Mouse (Mus musculus): ENCODE data around the gene Rps29.
A peak's percentile ranks its signal among the peaks of the same experiment; 100 is the strongest.

DNA sequence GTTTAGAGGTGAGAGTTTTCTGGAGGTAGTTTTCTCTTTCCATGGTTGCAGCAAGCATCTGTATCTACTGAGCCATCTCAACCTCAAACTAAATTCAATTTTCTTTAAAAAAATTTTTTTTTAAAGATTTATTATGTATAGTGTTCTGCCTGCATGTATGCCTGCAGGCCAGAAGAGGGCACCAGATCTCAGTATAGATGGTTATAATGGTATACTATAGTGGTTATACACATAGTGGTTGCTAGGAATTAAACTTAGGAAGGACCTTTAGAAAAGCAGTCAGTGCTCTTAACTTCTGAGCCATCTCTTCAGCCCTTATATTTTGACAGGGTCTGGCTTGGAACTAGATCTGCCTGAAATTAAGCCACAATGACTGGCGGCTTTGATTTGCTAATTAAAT is 31.5 kb upstream of the Rps29 start:
- peak; percentile 58 for TF ChIP-seq CTCF (IDR thresholded peaks at IDR 0.05; ENCODE audit: low read depth)
- TF ChIP-seq EP300 (IDR thresholded peaks at IDR 0.05; ENCODE audit: low read depth), result no peak

Measured in liver, postnatal 0 days (tissue).